Mouse (Mus musculus) forebrain, embryonic 13.5 days (tissue): Measurements from ENCODE around the gene Prr18. TPM values are rescaled to one million over a fixed set of nuclear protein-coding genes. Genes with fewer than 3 reads are reported as not detected.

Experiments
- ATAC-seq: fragments of 200-750 bp; cut with Nextera tagmentation; 2 replicates; pipeline ENCODE4 v1.8.0; 2017
- H3K27ac ChIP-seq: fragments of 300-500 bp; sonication (generic); 2 replicates; pipeline ENCODE4 v1.5.1; 2015; ENCODE audit warnings: inconsistent platforms, mild to moderate bottlenecking, moderate library complexity
- H3K27me3 ChIP-seq: fragments of 300-500 bp; sonication (generic); 2 replicates; pipeline ENCODE4 v1.6.1; 2015; ENCODE audit warnings: mild to moderate bottlenecking, inconsistent platforms
- H3K36me3 ChIP-seq: fragments of 300-500 bp; sonication (generic); 2 replicates; pipeline ENCODE4 v1.6.1; 2015; ENCODE audit warnings: mild to moderate bottlenecking, inconsistent platforms; ENCODE audit not compliant: poor library complexity, severe bottlenecking
- H3K4me1 ChIP-seq: fragments of 300-500 bp; sonication (generic); 2 replicates; pipeline ENCODE4 v1.6.1; 2015; ENCODE audit warnings: inconsistent platforms
- H3K4me2 ChIP-seq: fragments of 300-500 bp; sonication (generic); 2 replicates; pipeline ENCODE4 v1.6.1; 2015; ENCODE audit warnings: inconsistent platforms, mild to moderate bottlenecking, moderate library complexity
- H3K4me3 ChIP-seq: fragments of 300-500 bp; sonication (generic); 2 replicates; pipeline ENCODE4 v1.5.1; 2015; ENCODE audit warnings: mild to moderate bottlenecking, inconsistent platforms
- H3K9ac ChIP-seq: fragments of 300-500 bp; sonication (generic); 2 replicates; pipeline ENCODE4 v1.6.1; 2015; ENCODE audit warnings: mild to moderate bottlenecking, inconsistent platforms
- H3K9me3 ChIP-seq: fragments of 300-500 bp; sonication (generic); replicated peaks from 2 replicates; pipeline ENCODE4 v1.6.1; 2016; ENCODE audit warnings: inconsistent platforms
- WGBS: fragments of 180-500 bp; shearing (Covaris S2); methylation state at CpG from one replicate; pipeline ENCODE4 v1.1.7; 2015; 5-methylcytosine and 5-hydroxymethylcytosine counted together
- polyA plus RNA-seq: library from polyadenylated mRNA; unstranded; fragments of >200 nt; fragmentation: Nextera tagmentation; extraction: Ambion mirVana; gene quantifications from 2 replicates; pipeline ENCODE4 v1.2.1, GENCODE M21; 2015

The Prr18 gene
- polyA plus RNA-seq, 1 experiment from 2014 or later: 5.1 TPM

GRCm38 (mm10) chr17:8370634-8371229 lies 33.5 kb downstream of the Prr18 start:
- WGBS: 18% methylated on average over 13 of the region's 13 CpGs
- peaks cover 77% of the 10 kb centered on the region for H3K4me1 ChIP-seq
- H3K4me2 ChIP-seq: peak overlapping the region; percentile 66; the same call in 1 of the 2 replicates
- no peaks in the 10 kb centered on the region for H3K36me3 ChIP-seq
- no peaks in the 10 kb centered on the region for H3K27me3 ChIP-seq
- H3K9ac ChIP-seq: peak overlapping the region; percentile 78; the same call in 1 of the 2 replicates
- no peaks in the 10 kb centered on the region for H3K9me3 ChIP-seq
- peak overlapping the region; percentile 99 for H3K27ac ChIP-seq
- H3K4me3 ChIP-seq: no peak overlapping the region
- no peak for ATAC-seq

- Histone ChIP-seq H3K9ac (peak overlapping the region; percentile 78), H3K27me3 (no peaks in the 10 kb centered on the region), H3K4me1 (peaks cover 72% of the 10 kb centered on the region), H3K4me3 (peak overlapping the region; percentile 40), H3K9me3 (no peaks in the 10 kb centered on the region), H3K27ac (peak overlapping the region; percentile 99), H3K36me3 (no peaks in the 10 kb centered on the region), H3K4me2 (peak overlapping the region; percentile 66)
- WGBS: 2% methylated on average over 7 of the region's 7 CpGs
- peak; percentile 80 for ATAC-seq
These were observed 34.6 kb downstream of the Prr18 start for GRCm38 (mm10) chr17:8371834-8372233.

DNA sequence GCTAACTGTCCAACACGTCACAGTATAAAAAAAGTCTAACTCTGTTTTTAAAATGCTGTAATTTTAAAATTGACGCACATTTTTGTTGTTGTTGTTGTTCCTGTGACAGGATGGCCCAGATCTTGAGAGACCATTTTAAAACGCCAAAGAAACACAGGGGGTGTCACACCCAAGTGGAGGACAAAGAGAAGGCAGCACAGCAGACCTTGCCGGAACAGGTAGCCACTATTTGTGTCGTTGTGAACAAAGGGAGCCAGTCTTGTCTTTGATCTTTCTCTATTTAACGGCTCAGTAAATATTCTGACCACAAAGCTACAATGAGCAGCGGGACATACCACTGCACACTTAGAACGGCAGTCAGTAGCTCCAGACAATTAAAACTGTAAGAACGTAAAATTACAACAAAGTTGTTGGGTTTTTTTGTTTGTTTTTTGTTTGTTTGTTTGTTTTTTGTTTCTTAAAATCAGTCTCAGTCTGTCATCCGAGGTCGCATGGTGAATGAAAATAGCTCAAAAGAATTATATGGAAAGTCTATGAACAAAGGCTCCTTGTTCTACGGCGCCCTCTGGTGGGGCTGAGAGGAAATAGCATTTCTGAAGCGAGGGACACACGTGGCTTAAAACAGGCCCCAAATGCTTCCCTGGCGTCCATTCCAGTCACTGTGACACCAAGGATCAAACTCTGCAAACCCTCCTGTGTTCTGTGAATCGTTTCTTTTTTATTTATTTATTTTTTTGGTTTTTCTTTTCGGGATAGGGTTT lies 35.2 kb downstream of the Prr18 start:
- Histone ChIP-seq H3K9me3 (no peaks in the 10 kb centered on the region), H3K4me2 (peak overlapping the region; percentile 66), H3K9ac (peak overlapping the region; percentile 78), H3K27ac (peak overlapping the region; percentile 99), H3K4me1 (peaks cover 66% of the 10 kb centered on the region), H3K36me3 (no peaks in the 10 kb centered on the region), H3K4me3 (peak overlapping the region; percentile 40), H3K27me3 (no peaks in the 10 kb centered on the region)
- under 1% methylated on average over 18 of the region's 18 CpGs for WGBS
- ATAC-seq: peak; percentile 3; the same call in 1 of the 2 replicates

DNA sequence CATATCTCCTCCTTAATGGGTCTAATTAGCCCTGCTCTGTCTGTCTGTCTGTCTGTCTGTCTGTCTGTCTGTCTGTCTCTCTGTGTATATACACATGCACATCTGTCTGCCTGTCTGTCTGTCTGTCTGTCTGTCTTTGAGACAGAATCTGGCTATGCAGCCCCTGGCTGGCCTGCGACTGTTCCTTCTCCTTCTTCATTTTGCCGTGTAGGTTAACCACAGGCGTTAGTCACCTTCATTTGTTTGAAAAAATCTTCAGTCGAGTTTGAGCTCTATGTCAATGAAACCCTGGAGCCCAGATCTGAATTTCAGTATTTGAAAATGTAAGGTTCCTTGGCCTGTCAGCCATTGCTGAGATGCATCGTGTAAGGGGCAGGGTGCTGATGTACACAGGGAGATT lies 40.0 kb downstream of the Prr18 start:
- Histone ChIP-seq H3K4me3 (no peak overlapping the region), H3K27me3 (no peaks in the 10 kb centered on the region), H3K4me1 (peaks cover 22% of the 10 kb centered on the region), H3K27ac (no peak overlapping the region), H3K9me3 (no peaks in the 10 kb centered on the region), H3K4me2 (no peak overlapping the region), H3K9ac (no peak overlapping the region), H3K36me3 (no peaks in the 10 kb centered on the region)
- no peak for ATAC-seq
- WGBS: 68% methylated on average over 5 of the region's 5 CpGs

GRCm38 (mm10) chr17:8385441-8385840 lies 48.2 kb downstream of the Prr18 start:
- no peaks in the 10 kb centered on the region for H3K9me3 ChIP-seq
- H3K4me3 ChIP-seq: no peak overlapping the region
- H3K4me1 ChIP-seq: peaks cover 13% of the 10 kb centered on the region
- no peak overlapping the region for H3K9ac ChIP-seq
- no peaks in the 10 kb centered on the region for H3K36me3 ChIP-seq
- WGBS: 96% methylated on average over 2 of the region's 2 CpGs
- ATAC-seq: no peak
- no peak overlapping the region for H3K27ac ChIP-seq
- peaks cover 31% of the 10 kb centered on the region for H3K27me3 ChIP-seq
- no peak overlapping the region for H3K4me2 ChIP-seq

GRCm38 (mm10) chr17:8388463-8388862 lies 51.2 kb downstream of the Prr18 start:
- Histone ChIP-seq H3K27me3 (peaks cover 44% of the 10 kb centered on the region), H3K36me3 (no peaks in the 10 kb centered on the region), H3K9me3 (no peaks in the 10 kb centered on the region), H3K27ac (no peak overlapping the region), H3K9ac (0 out of 2 replicates have a peak overlapping the region, but pooled peaks have one; percentile 53), H3K4me3 (peak overlapping the region; percentile 35), H3K4me1 (peaks cover 13% of the 10 kb centered on the region), H3K4me2 (peak overlapping the region; percentile 59)
- 1% methylated on average over 13 of the region's 13 CpGs for WGBS
- ATAC-seq: peak; percentile 67; the same call in 1 of the 2 replicates

GRCm38 (mm10) chr17:8388990-8389789 lies 51.9 kb downstream of the Prr18 start:
- ATAC-seq: peak; percentile 41; the same call in 1 of the 2 replicates

GRCm38 (mm10) chr17:8389790-8390095 lies 52.5 kb downstream of the Prr18 start:
- 2% methylated on average over 10 of the region's 10 CpGs for WGBS
- H3K27me3 ChIP-seq: peaks cover 44% of the 10 kb centered on the region

More at GRCm38 (mm10) chr17:8388990-8389789, 51.9 kb downstream of the Prr18 start:
- Histone ChIP-seq H3K4me1 (peaks cover 13% of the 10 kb centered on the region), H3K27ac (no peak overlapping the region), H3K9me3 (no peaks in the 10 kb centered on the region), H3K4me2 (peak overlapping the region; percentile 59), H3K9ac (peak overlapping the region; percentile 53), H3K4me3 (peak overlapping the region; percentile 35), H3K27me3 (peaks cover 44% of the 10 kb centered on the region), H3K36me3 (no peaks in the 10 kb centered on the region)
- WGBS: under 1% methylated on average over 28 of the region's 28 CpGs

GRCm38 (mm10) chr17:8390487-8390886 lies 53.2 kb downstream of the Prr18 start:
- 58% methylated on average over 4 of the region's 4 CpGs for WGBS
- no peak overlapping the region for H3K9ac ChIP-seq
- H3K36me3 ChIP-seq: no peaks in the 10 kb centered on the region

More at GRCm38 (mm10) chr17:8389790-8390095, 52.5 kb downstream of the Prr18 start:
- peak overlapping the region; percentile 35; the same call in 1 of the 2 replicates for H3K4me3 ChIP-seq
- no peak overlapping the region for H3K9ac ChIP-seq
- ATAC-seq: no peak
- H3K4me1 ChIP-seq: peaks cover 13% of the 10 kb centered on the region
- no peaks in the 10 kb centered on the region for H3K9me3 ChIP-seq
- H3K36me3 ChIP-seq: no peaks in the 10 kb centered on the region
- H3K4me2 ChIP-seq: peak overlapping the region; percentile 59
- H3K27ac ChIP-seq: no peak overlapping the region

More at GRCm38 (mm10) chr17:8390487-8390886, 53.2 kb downstream of the Prr18 start:
- Histone ChIP-seq H3K4me3 (no peak overlapping the region), H3K4me1 (peaks cover 13% of the 10 kb centered on the region), H3K27ac (no peak overlapping the region), H3K27me3 (peaks cover 44% of the 10 kb centered on the region), H3K9me3 (no peaks in the 10 kb centered on the region), H3K4me2 (no peak overlapping the region)
- no peak for ATAC-seq
